Mouse (Mus musculus) activated CD4-positive, CD25-positive, alpha-beta regulatory T cell (primary cell): ENCODE data around the gene Mup14. TPM values are rescaled to one million over a fixed set of nuclear protein-coding genes. Genes with fewer than 3 reads are reported as not detected.

ENCODE experiments used
- polyA plus RNA-seq, 2 experiments: library from polyadenylated mRNA; unstranded; fragments of 100-300 nt; shearing (Covaris generic); gene quantifications; one replicate each; pipeline ENCODE4 v1.2.1; 2017

The Mup14 gene
- polyA plus RNA-seq, result 1 to 10 TPM in 1 of 2 experiments, not detected in 1; 1.1 TPM

GRCm38 (mm10) chr4:61303900-61304299 is at the start of gene Mup14:
Gene Mup14 (minus strand): TSS chr4:61304000.

Other genes starting within 250 kb of the Mup14 start
- not detected for gene Mup13, start 75.7 kb downstream of the Mup14 start, polyA plus RNA-seq
- not detected for gene Mup15, start 135.7 kb upstream of the Mup14 start, polyA plus RNA-seq
- not detected for gene Mup16, start 215.5 kb upstream of the Mup14 start, polyA plus RNA-seq